Mouse (Mus musculus): Measurements from ENCODE around the gene Tmem30b. TPM values are rescaled to one million over a fixed set of nuclear protein-coding genes. Genes with fewer than 3 reads are reported as not detected.

The Tmem30b gene
- polyA plus RNA-seq (2015; fragmentation: Nextera tagmentation; extraction: Ambion mirVana) = 0.16 and 0.21 TPM in 2 replicates

- 3% methylated on average over 23 of the region's 61 CpGs for WGBS
- H3K36me3 ChIP-seq (ENCODE audit: poor library complexity, severe bottlenecking) = no peaks in the 10 kb centered on the region
- H3K4me2 ChIP-seq = peak within 1 kb of the TSS; percentile 62
- H3K9ac ChIP-seq = peak within 1 kb of the TSS; percentile 40; the same call in 1 of the 2 replicates
- ATAC-seq = peak; percentile 55
- peak within 1 kb of the TSS; percentile 39 for H3K4me3 ChIP-seq
- H3K9me3 ChIP-seq (replicated peaks) = no peaks in the 10 kb centered on the region
- H3K4me1 ChIP-seq = peaks cover 16% of the 10 kb centered on the region
- H3K27me3 ChIP-seq = peaks cover 93% of the 10 kb centered on the region
- no peak within 1 kb of the TSS for H3K27ac ChIP-seq
Observed at GRCm38 (mm10) chr12:73546086-73546711, at the start of gene Tmem30b. Gene Tmem30b (minus strand): TSS chr12:73546392.

GRCm38 (mm10) chr12:73595226-73595625 lies 49.0 kb upstream of the Tmem30b start:
- Histone ChIP-seq H3K4me3 (no peak overlapping the region), H3K9ac (no peak overlapping the region), H3K27me3 (no peaks in the 10 kb centered on the region), H3K27ac (no peak overlapping the region), H3K36me3 (ENCODE audit: poor library complexity, severe bottlenecking) (no peaks in the 10 kb centered on the region), H3K4me2 (no peak overlapping the region), H3K9me3 (replicated peaks) (no peaks in the 10 kb centered on the region), H3K4me1 (no peaks in the 10 kb centered on the region)
- WGBS = 85% methylated on average over 8 of the region's 8 CpGs
- ATAC-seq = no peak

GRCm38 (mm10) chr12:73594177-73594745 lies 48.1 kb upstream of the Tmem30b start:
- ATAC-seq = no peak
- Histone ChIP-seq H3K9me3 (replicated peaks) (no peaks in the 10 kb centered on the region), H3K4me2 (no peak overlapping the region), H3K4me1 (no peaks in the 10 kb centered on the region), H3K27me3 (no peaks in the 10 kb centered on the region), H3K36me3 (ENCODE audit: poor library complexity, severe bottlenecking) (no peaks in the 10 kb centered on the region), H3K4me3 (no peak overlapping the region), H3K27ac (no peak overlapping the region), H3K9ac (no peak overlapping the region)
- 90% methylated on average over 9 of the region's 9 CpGs for WGBS

- no peak overlapping the region for H3K4me3 ChIP-seq
- no peak overlapping the region for H3K9ac ChIP-seq
- H3K4me2 ChIP-seq = no peak overlapping the region
- H3K9me3 ChIP-seq (replicated peaks) = no peaks in the 10 kb centered on the region
- no peaks in the 10 kb centered on the region for H3K36me3 ChIP-seq (ENCODE audit: poor library complexity, severe bottlenecking)
- no peaks in the 10 kb centered on the region for H3K27me3 ChIP-seq
- H3K27ac ChIP-seq = no peak overlapping the region
- WGBS = 87% methylated on average over 12 of the region's 12 CpGs
- no peaks in the 10 kb centered on the region for H3K4me1 ChIP-seq
- no peak for ATAC-seq
Observed at GRCm38 (mm10) chr12:73593021-73593798, 47.0 kb upstream of the Tmem30b start.

- ATAC-seq = no peak
- H3K27ac ChIP-seq = no peak overlapping the region
- H3K27me3 ChIP-seq = peaks cover 7% of the 10 kb centered on the region
- H3K36me3 ChIP-seq (ENCODE audit: poor library complexity, severe bottlenecking) = no peaks in the 10 kb centered on the region
- 93% methylated on average over 7 of the region's 11 CpGs for WGBS
- H3K4me3 ChIP-seq = no peak overlapping the region
- H3K4me2 ChIP-seq = no peak overlapping the region
- H3K9me3 ChIP-seq (replicated peaks) = no peaks in the 10 kb centered on the region
- H3K4me1 ChIP-seq = no peaks in the 10 kb centered on the region
- no peak overlapping the region for H3K9ac ChIP-seq
Observed at GRCm38 (mm10) chr12:73591625-73592024, 45.4 kb upstream of the Tmem30b start.

GRCm38 (mm10) chr12:73590627-73591276 lies 44.6 kb upstream of the Tmem30b start:
- Histone ChIP-seq H3K4me1 (peaks cover 6% of the 10 kb centered on the region; the same call in 1 of the 2 replicates), H3K9me3 (replicated peaks) (no peaks in the 10 kb centered on the region), H3K36me3 (ENCODE audit: poor library complexity, severe bottlenecking) (no peaks in the 10 kb centered on the region), H3K4me3 (no peak overlapping the region), H3K4me2 (no peak overlapping the region), H3K27ac (no peak overlapping the region), H3K9ac (no peak overlapping the region), H3K27me3 (peaks cover 14% of the 10 kb centered on the region)
- 88% methylated on average over 15 of the region's 15 CpGs for WGBS
- ATAC-seq = no peak

- Histone ChIP-seq H3K9ac (no peak overlapping the region), H3K27me3 (peaks cover 27% of the 10 kb centered on the region), H3K4me1 (peaks cover 17% of the 10 kb centered on the region), H3K27ac (no peak overlapping the region), H3K4me2 (no peak overlapping the region), H3K36me3 (ENCODE audit: poor library complexity, severe bottlenecking) (no peaks in the 10 kb centered on the region), H3K9me3 (replicated peaks) (no peaks in the 10 kb centered on the region), H3K4me3 (no peak overlapping the region)
- 61% methylated on average over 3 of the region's 3 CpGs for WGBS
- no peak for ATAC-seq
Observed at GRCm38 (mm10) chr12:73587262-73587661, 41.1 kb upstream of the Tmem30b start.

- H3K4me3 ChIP-seq = peak overlapping the region; percentile 62
- H3K27me3 ChIP-seq = peaks cover 30% of the 10 kb centered on the region
- no peaks in the 10 kb centered on the region for H3K9me3 ChIP-seq (replicated peaks)
- no peak overlapping the region for H3K9ac ChIP-seq
- H3K36me3 ChIP-seq (ENCODE audit: poor library complexity, severe bottlenecking) = no peaks in the 10 kb centered on the region
- no peak for ATAC-seq
- H3K4me1 ChIP-seq = peaks cover 17% of the 10 kb centered on the region
- 2% methylated on average over 7 of the region's 7 CpGs for WGBS
- H3K4me2 ChIP-seq = peak overlapping the region; percentile 93
- H3K27ac ChIP-seq = no peak overlapping the region
Observed at GRCm38 (mm10) chr12:73585850-73586249, 39.7 kb upstream of the Tmem30b start.

GRCm38 (mm10) chr12:73585241-73585801 lies 39.1 kb upstream of the Tmem30b start:
- peak overlapping the region; percentile 62 for H3K4me3 ChIP-seq
- H3K4me2 ChIP-seq = peak overlapping the region; percentile 93
- H3K9me3 ChIP-seq (replicated peaks) = no peaks in the 10 kb centered on the region
- ATAC-seq = peak; percentile 59
- no peaks in the 10 kb centered on the region for H3K36me3 ChIP-seq (ENCODE audit: poor library complexity, severe bottlenecking)
- H3K27me3 ChIP-seq = peaks cover 30% of the 10 kb centered on the region
- H3K9ac ChIP-seq = peak overlapping the region; percentile 77
- WGBS = 1% methylated on average over 33 of the region's 33 CpGs
- no peak overlapping the region for H3K27ac ChIP-seq
- peaks cover 17% of the 10 kb centered on the region for H3K4me1 ChIP-seq

- H3K36me3 ChIP-seq (ENCODE audit: poor library complexity, severe bottlenecking) = no peaks in the 10 kb centered on the region
- peak within 1 kb of the TSS; percentile 62 for H3K4me3 ChIP-seq
- peaks cover 17% of the 10 kb centered on the region for H3K4me1 ChIP-seq
- peaks cover 30% of the 10 kb centered on the region for H3K27me3 ChIP-seq
- H3K27ac ChIP-seq = peak within 1 kb of the TSS; percentile 52
- no peaks in the 10 kb centered on the region for H3K9me3 ChIP-seq (replicated peaks)
- peak within 1 kb of the TSS; percentile 77 for H3K9ac ChIP-seq
- ATAC-seq = peak; percentile 90
- WGBS = 0% methylated on average over 36 of the region's 61 CpGs
- peak within 1 kb of the TSS; percentile 93 for H3K4me2 ChIP-seq
Observed at GRCm38 (mm10) chr12:73584610-73585240, 38.5 kb upstream of the Tmem30b start, which contains the start of gene Prkch. Gene Prkch (plus strand): TSS chr12:73584796.

GRCm38 (mm10) chr12:73583813-73584609 lies 37.8 kb upstream of the Tmem30b start:
- peak overlapping the region; percentile 77 for H3K9ac ChIP-seq
- peaks cover 17% of the 10 kb centered on the region for H3K4me1 ChIP-seq
- no peak overlapping the region for H3K27ac ChIP-seq
- WGBS = 5% methylated on average over 33 of the region's 33 CpGs
- peak overlapping the region; percentile 62 for H3K4me3 ChIP-seq
- peaks cover 33% of the 10 kb centered on the region for H3K27me3 ChIP-seq
- ATAC-seq = peak; percentile 82
- no peaks in the 10 kb centered on the region for H3K36me3 ChIP-seq (ENCODE audit: poor library complexity, severe bottlenecking)
- H3K9me3 ChIP-seq (replicated peaks) = no peaks in the 10 kb centered on the region
- H3K4me2 ChIP-seq = peak overlapping the region; percentile 93

Measured in forebrain, embryonic 13.5 days (tissue).